Mouse (Mus musculus): Measurements from ENCODE around the gene Ptprd. TPM values are rescaled to one million over a fixed set of nuclear protein-coding genes. Genes with fewer than 3 reads are reported as not detected.

Gene Ptprd
- total RNA-seq, 1 experiment = 1.3 TPM

- Histone ChIP-seq H3K9ac (ENCODE audit: insufficient read depth, low read depth, low read length, poor library complexity, severe bottlenecking) (no peak overlapping the region), H3K36me3 (ENCODE audit: control insufficient read depth, insufficient read depth, low read length, poor library complexity, severe bottlenecking) (no peaks in the 10 kb centered on the region), H3K27ac (ENCODE audit: insufficient read depth, low read depth, low read length, poor library complexity, severe bottlenecking) (no peak overlapping the region), H3K4me3 (ENCODE audit: insufficient read depth in 1 of 2, low read depth in 1 of 2, low read length in 2 of 2, poor library complexity in 1 of 2, severe bottlenecking in 1 of 2) (no peak overlapping the region), H3K9me3 (ENCODE audit: control insufficient read depth, insufficient read depth, low read depth, low read length) (no peaks in the 10 kb centered on the region), H3K4me1 (ENCODE audit: control insufficient read depth in 2 of 2, insufficient read depth in 2 of 2, low read length in 2 of 2, poor library complexity in 1 of 2) (no peaks in the 10 kb centered on the region)
- in situ Hi-C loops (cut with MboI; ENCODE audit: low sequenced_read_pairs in 2 of 2, unreplicated experiment in 2 of 2) = no loop called here
- no peak for DNase-seq (ENCODE audit: low read depth, low spot score)
- TF ChIP-seq MAFK (IDR thresholded peaks at IDR 0.05; ENCODE audit: insufficient read depth, low read depth, low read length) (no peak), ZC3H11A (IDR thresholded peaks at IDR 0.05; ENCODE audit: borderline replicate concordance, low read depth, low read length) (no peak), ZNF384 (IDR thresholded peaks at IDR 0.05; ENCODE audit: low read depth, low read length) (no peak), CHD2 (IDR thresholded peaks at IDR 0.05; ENCODE audit: low read depth, low read length) (no peak), HCFC1 (IDR thresholded peaks at IDR 0.05; ENCODE audit: borderline replicate concordance, insufficient read depth, low read length) (no peak)
Measured at GRCm38 (mm10) chr4:76405862-76406454, 1805.8 kb downstream of the Ptprd start.

- Histone ChIP-seq H3K4me3 (ENCODE audit: insufficient read depth in 1 of 2, low read depth in 1 of 2, low read length in 2 of 2, poor library complexity in 1 of 2, severe bottlenecking in 1 of 2) (no peak overlapping the region), H3K9me3 (ENCODE audit: control insufficient read depth, insufficient read depth, low read depth, low read length) (no peaks in the 10 kb centered on the region), H3K4me1 (ENCODE audit: control insufficient read depth in 2 of 2, insufficient read depth in 2 of 2, low read length in 2 of 2, poor library complexity in 1 of 2) (no peaks in the 10 kb centered on the region), H3K9ac (ENCODE audit: insufficient read depth, low read depth, low read length, poor library complexity, severe bottlenecking) (no peak overlapping the region), H3K27ac (ENCODE audit: insufficient read depth, low read depth, low read length, poor library complexity, severe bottlenecking) (no peak overlapping the region), H3K36me3 (ENCODE audit: control insufficient read depth, insufficient read depth, low read length, poor library complexity, severe bottlenecking) (no peaks in the 10 kb centered on the region)
- DNase-seq (ENCODE audit: low read depth, low spot score) = no peak
- TF ChIP-seq ZNF384 (IDR thresholded peaks at IDR 0.05; ENCODE audit: low read depth, low read length) (no peak), HCFC1 (IDR thresholded peaks at IDR 0.05; ENCODE audit: borderline replicate concordance, insufficient read depth, low read length) (no peak), MAFK (IDR thresholded peaks at IDR 0.05; ENCODE audit: insufficient read depth, low read depth, low read length) (no peak), CHD2 (IDR thresholded peaks at IDR 0.05; ENCODE audit: low read depth, low read length) (no peak), ZC3H11A (IDR thresholded peaks at IDR 0.05; ENCODE audit: borderline replicate concordance, low read depth, low read length) (no peak)
- in situ Hi-C loops (cut with MboI; ENCODE audit: low sequenced_read_pairs in 2 of 2, unreplicated experiment in 2 of 2) = no loop called here
Measured at GRCm38 (mm10) chr4:76403219-76403618, 1808.5 kb downstream of the Ptprd start.

GRCm38 (mm10) chr4:76387887-76388286, 1823.9 kb downstream of the Ptprd start:
- Histone ChIP-seq H3K9ac (ENCODE audit: insufficient read depth, low read depth, low read length, poor library complexity, severe bottlenecking) (no peak overlapping the region), H3K4me1 (ENCODE audit: control insufficient read depth in 2 of 2, insufficient read depth in 2 of 2, low read length in 2 of 2, poor library complexity in 1 of 2) (no peaks in the 10 kb centered on the region), H3K27ac (ENCODE audit: insufficient read depth, low read depth, low read length, poor library complexity, severe bottlenecking) (no peak overlapping the region), H3K36me3 (ENCODE audit: control insufficient read depth, insufficient read depth, low read length, poor library complexity, severe bottlenecking) (no peaks in the 10 kb centered on the region), H3K9me3 (ENCODE audit: control insufficient read depth, insufficient read depth, low read depth, low read length) (no peaks in the 10 kb centered on the region), H3K4me3 (ENCODE audit: insufficient read depth in 1 of 2, low read depth in 1 of 2, low read length in 2 of 2, poor library complexity in 1 of 2, severe bottlenecking in 1 of 2) (no peak overlapping the region)
- no peak for DNase-seq (ENCODE audit: low read depth, low spot score)
- in situ Hi-C loops (cut with MboI; ENCODE audit: low sequenced_read_pairs in 2 of 2, unreplicated experiment in 2 of 2) = no loop called here
- no peak for TF ChIP-seq ZC3H11A (IDR thresholded peaks at IDR 0.05; ENCODE audit: borderline replicate concordance, low read depth, low read length)
- no peak for TF ChIP-seq MAFK (IDR thresholded peaks at IDR 0.05; ENCODE audit: insufficient read depth, low read depth, low read length)
- no peak for TF ChIP-seq HCFC1 (IDR thresholded peaks at IDR 0.05; ENCODE audit: borderline replicate concordance, insufficient read depth, low read length)
- TF ChIP-seq CHD2 (IDR thresholded peaks at IDR 0.05; ENCODE audit: low read depth, low read length) = no peak
- TF ChIP-seq ZNF384 (IDR thresholded peaks at IDR 0.05; ENCODE audit: low read depth, low read length) = no peak

GRCm38 (mm10) chr4:76386978-76387824, 1824.6 kb downstream of the Ptprd start:
- H3K9me3 ChIP-seq (ENCODE audit: control insufficient read depth, insufficient read depth, low read depth, low read length) = no peaks in the 10 kb centered on the region
- H3K27ac ChIP-seq (ENCODE audit: insufficient read depth, low read depth, low read length, poor library complexity, severe bottlenecking) = no peak overlapping the region
- no peak overlapping the region for H3K9ac ChIP-seq (ENCODE audit: insufficient read depth, low read depth, low read length, poor library complexity, severe bottlenecking)
- no peaks in the 10 kb centered on the region for H3K4me1 ChIP-seq (ENCODE audit: control insufficient read depth in 2 of 2, insufficient read depth in 2 of 2, low read length in 2 of 2, poor library complexity in 1 of 2)
- H3K4me3 ChIP-seq (ENCODE audit: insufficient read depth in 1 of 2, low read depth in 1 of 2, low read length in 2 of 2, poor library complexity in 1 of 2, severe bottlenecking in 1 of 2) = no peak overlapping the region
- DNase-seq (ENCODE audit: low read depth, low spot score) = no peak
- in situ Hi-C loops (cut with MboI; ENCODE audit: low sequenced_read_pairs in 2 of 2, unreplicated experiment in 2 of 2) = no loop called here
- H3K36me3 ChIP-seq (ENCODE audit: control insufficient read depth, insufficient read depth, low read length, poor library complexity, severe bottlenecking) = no peaks in the 10 kb centered on the region
- TF ChIP-seq MAFK (IDR thresholded peaks at IDR 0.05; ENCODE audit: insufficient read depth, low read depth, low read length) = no peak
- TF ChIP-seq ZC3H11A (IDR thresholded peaks at IDR 0.05; ENCODE audit: borderline replicate concordance, low read depth, low read length) = no peak
- TF ChIP-seq ZNF384 (IDR thresholded peaks at IDR 0.05; ENCODE audit: low read depth, low read length) = no peak
- TF ChIP-seq HCFC1 (IDR thresholded peaks at IDR 0.05; ENCODE audit: borderline replicate concordance, insufficient read depth, low read length) = no peak
